Mouse (Mus musculus) kidney, adult 11 months (tissue): Measurements from ENCODE around the gene Nfam1.
"Not testable (repeated sequence)": the region's sequence is repeated elsewhere in the genome, so short reads cannot be mapped to it uniquely, and the experiment has no call there.

Source experiments
- DNase-seq: peaks from one replicate; pipeline ENCODE4 v3.0.0; 2022

Gene Nfam1

DNA sequence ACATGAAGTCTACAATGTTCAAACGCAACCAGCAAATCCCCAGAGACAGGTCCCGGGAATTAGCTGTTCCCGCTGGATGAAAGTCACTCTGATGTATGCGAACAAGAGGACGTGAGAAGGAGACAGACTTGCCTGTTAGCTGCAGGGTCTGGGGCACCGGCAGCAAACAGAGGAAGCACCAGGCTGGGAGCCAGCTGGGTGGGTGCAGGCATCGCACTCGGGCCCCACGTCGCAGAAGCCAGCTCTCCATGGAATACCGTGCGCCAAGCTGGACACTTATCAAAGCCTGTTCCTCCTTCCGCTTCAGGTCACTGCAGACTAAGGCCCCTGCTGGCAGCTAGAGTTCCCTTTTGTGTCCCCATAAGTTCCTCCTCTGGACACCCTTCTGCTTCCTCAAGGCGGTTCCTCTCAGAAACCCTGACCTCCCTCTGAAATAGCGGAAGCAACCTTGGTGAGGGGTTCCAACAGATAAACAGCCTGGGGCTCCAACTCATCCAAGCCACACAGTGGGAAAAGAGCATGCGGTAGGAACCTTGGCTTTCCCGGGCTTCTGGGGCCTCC lies at the start of gene Nfam1:
Nfam1 (minus strand) TSS at position 326 of the 561 bp plus-strand sequence.
- no peak for DNase-seq

- no peak for DNase-seq
These were observed 42.8 kb upstream of the Nfam1 start for GRCm38 (mm10) chr15:83075607-83076525.

DNA sequence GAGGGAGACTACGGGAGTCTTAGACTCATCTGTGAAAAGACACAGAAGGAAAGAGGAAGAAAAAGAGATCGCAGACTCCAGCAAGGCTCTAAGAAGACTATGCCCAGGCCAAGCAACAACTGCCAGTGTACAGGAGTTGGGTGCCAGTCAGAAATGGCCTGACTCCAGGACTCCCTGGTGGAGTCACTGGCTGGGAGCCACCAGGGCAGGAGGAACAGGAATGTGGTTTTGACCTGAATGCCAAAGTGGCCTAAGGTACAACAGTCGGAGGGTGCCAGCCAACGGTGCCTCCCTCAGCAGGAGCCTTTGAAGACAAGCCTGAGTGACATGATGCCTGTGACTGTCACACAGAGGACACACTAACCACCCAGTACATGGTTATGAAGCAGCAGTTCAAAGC lies 41.1 kb upstream of the Nfam1 start:
- DNase-seq = peak; percentile 84

GRCm38 (mm10) chr15:83071752-83072151 lies 38.6 kb upstream of the Nfam1 start:
- DNase-seq = no peak

DNA sequence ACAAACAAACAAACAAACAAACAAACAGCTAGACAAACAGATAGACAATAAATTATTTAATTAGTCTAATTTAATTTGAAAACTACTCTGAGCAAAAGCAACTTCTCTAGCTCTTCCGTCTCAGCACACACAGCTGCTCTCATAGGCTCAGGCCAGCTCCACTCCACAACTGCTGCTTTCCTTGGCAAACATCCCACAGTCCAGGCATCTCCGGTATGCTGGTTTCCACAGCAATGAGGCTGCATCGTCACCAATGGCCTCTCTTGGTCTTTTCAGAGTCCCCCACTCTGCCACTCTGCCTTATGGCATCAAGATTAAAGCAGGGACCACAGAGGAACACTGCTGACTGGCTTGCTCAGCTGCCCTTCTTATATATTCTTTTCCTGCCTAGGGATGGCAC lies 37.8 kb upstream of the Nfam1 start:
- DNase-seq = peak; percentile 72

DNA sequence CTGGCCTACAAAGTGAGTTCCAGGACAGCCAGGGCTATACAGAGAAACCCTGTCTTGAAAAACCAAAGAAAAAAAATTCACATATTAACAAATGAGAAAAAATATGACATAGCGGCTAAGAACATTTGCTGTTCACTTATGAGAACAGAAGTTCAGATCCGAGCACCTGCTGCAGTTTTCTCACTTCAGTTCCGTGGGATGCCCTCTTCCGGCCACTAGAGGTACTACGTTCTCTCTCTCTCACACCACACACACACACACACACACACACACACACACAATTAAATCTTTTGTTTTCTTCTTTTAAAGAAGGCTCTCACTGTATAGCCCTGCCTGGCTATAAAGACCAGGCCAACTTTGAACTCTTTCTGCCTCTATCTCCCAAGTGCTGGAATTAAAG lies 35.2 kb upstream of the Nfam1 start:
- no peak for DNase-seq

GRCm38 (mm10) chr15:83065543-83065942 lies 32.4 kb upstream of the Nfam1 start:
- DNase-seq = peak; percentile 75

- not testable (repeated sequence) for DNase-seq
These were observed 29.5 kb upstream of the Nfam1 start for GRCm38 (mm10) chr15:83062582-83062981.

GRCm38 (mm10) chr15:83061689-83062088 lies 28.6 kb upstream of the Nfam1 start:
- no peak for DNase-seq

DNA sequence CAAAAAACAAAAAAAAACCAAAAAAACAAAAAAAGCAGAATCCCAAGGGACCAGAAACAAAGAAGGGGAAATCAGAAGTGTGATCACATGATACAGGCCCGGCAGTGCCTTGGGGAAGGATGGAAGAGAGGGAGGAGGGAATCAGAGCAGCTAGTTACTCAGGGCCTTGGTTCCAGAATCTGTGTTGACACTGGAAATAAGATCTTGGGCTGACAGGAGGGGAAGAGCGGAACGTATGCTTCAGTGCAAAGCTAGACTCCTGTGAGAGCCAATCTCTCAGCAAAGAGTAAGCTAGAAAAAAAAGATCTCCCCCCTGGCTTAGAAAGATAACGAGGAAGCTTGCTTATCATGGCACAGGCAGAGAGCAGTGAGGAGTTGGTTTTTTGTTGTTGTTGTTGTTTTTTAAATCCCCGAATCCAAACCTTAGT lies 26.1 kb upstream of the Nfam1 start:
- DNase-seq = no peak

GRCm38 (mm10) chr15:83057533-83057932 lies 24.4 kb upstream of the Nfam1 start:
- DNase-seq = no peak

DNA sequence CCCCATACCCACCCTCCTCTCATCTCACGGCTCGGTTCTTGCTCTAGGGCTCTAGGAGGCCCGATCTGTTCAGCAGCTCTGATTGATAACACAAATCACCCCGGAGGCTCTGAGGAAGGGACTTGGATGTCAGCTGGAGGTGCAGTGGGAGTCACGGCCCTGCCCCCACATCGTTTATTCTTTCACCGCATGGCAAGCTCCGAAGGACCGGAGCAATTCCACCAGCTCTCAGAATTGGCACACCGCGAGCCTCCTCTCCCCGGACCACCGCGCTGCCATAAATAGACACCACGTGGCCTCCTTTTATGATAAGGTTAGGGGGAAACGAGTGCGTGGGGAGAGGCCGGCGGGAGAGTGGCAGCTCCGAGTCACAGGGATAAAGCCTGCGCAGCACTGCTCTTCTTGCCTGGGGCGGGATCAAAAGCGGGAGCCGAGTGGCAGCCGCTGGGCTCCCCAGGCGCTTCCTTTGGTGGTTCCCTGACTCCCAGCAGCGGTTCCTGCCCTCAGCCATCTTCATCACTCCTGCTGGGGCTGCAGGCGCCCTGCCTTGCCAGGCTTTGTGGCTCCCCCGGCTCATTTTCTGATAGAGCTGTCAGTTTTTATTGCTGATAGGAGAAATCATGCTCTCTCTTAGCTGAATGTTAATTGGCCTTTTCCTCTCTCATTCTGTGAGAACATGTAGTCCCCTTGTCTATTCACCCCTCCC lies 23.4 kb upstream of the Nfam1 start:
- DNase-seq = no peak

DNA sequence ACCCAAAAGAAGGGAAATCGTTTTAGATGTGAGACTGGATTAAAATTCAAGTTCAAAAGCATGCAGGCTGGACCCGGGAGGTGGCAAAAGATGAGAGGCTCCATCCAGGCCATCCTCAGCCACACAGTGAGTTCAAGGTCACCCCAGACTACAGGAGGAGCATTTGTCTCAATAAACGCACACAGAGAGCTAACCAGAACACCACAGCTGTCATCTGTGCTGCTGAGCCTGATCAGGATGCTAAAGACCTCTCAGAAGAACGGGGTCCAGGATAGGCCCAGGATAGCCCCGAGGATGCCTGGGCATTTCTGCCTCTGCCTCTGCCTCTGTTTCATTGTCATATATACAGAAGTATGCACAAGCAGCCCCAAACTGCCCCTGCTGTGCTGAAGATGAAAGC lies 22.5 kb upstream of the Nfam1 start:
- DNase-seq = no peak

DNA sequence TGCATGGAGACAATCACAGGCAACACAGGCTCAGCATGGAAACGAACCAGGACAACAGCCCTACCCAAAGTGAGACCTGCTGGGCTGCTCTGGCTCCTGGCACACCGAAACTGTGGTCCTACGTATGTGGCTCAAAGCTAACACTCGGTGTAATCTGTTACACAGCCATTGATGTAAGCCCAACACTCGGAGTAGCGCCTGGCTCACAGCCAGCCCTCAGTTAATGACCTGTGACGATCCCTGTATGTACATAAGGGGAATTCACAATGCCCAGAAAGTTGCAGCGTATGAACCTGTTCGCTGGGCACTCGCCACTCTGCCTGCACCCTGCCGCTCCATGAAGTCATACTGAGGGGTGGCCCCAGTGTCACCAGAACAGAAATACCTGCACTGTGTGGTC lies 20.2 kb upstream of the Nfam1 start:
- no peak for DNase-seq

DNA sequence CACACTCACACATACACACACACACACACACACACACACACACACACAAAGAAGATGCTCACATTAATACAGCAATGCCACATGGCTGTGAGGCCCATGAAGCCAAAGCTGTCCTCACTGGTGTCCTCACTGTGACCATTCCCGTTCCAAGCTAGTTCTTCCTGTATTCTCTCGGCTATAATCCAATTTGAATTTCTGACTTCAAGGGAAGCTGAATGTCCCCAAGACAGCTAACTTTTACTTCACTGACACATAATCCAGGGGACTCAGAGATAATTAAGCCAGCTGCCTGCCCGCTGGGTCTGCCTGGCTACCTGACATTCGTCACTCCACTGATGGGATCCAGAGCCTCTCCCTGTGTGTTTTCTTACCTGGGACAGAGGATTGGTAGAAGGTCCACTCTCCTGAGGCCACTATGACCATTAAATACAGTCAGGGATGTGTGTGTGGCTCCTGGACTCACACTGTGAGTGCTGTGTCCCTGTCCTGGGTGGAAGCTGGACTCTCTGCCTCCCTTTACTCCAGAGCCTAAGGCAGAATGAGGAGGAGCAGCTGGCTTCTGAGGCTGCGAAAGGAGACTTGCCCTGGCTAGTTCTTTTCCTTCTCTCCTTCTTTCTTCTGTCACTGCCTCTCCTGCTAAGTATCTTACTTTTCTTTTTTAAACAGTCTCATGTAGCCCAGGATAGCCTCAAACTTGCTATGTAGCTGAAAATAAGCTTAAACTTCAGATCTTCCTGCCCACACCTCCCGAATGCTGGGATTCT lies 19.4 kb upstream of the Nfam1 start:
- no peak for DNase-seq

GRCm38 (mm10) chr15:83046730-83047129 lies 13.6 kb upstream of the Nfam1 start:
- no peak for DNase-seq

DNA sequence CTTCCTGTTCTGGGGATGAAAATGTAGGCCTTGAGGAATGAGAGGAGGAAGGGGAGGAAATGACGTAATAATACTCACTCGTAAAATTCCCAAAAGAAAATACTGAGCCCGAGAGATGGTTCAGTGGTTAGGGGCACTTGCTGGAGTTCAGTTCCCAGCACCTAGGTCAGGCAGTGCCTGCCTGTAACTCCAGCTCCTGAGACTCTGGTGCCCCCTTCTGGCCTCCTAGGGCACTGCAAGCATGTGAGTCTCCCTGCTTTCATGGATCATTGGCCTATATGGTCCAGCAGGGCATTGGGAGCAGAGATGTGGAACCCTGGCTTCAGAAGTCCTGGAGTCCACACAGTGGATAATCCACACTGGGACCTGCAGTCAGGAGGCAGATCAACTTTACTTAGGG lies 13.2 kb upstream of the Nfam1 start:
- DNase-seq = no peak

GRCm38 (mm10) chr15:83045565-83045964 lies 12.5 kb upstream of the Nfam1 start:
- not testable (repeated sequence) for DNase-seq

- DNase-seq = no peak
These were observed 10.2 kb upstream of the Nfam1 start for GRCm38 (mm10) chr15:83043362-83043708.

- DNase-seq = no peak
These were observed 9.7 kb upstream of the Nfam1 start for GRCm38 (mm10) chr15:83042655-83043361.

DNA sequence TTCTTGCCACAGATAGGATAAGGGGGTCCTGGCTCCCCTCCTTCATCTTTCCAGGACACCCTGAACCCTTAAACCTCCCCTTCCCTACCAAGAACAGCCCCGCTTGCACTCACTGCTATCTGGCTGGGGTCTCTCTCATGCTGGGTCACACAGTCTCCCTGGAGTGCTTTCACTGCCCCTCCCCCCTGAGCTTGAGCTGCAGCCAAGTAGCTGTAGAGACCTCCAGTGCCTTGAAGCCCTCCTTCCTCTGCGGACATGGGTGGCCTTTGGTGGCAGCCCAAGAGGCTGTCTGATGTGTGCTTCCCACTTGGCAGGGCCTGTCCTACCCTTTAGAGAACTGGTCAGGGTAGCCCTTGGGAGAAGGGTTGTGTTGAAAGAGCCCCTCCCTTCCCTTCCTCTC lies 7.0 kb upstream of the Nfam1 start:
- DNase-seq = no peak

DNA sequence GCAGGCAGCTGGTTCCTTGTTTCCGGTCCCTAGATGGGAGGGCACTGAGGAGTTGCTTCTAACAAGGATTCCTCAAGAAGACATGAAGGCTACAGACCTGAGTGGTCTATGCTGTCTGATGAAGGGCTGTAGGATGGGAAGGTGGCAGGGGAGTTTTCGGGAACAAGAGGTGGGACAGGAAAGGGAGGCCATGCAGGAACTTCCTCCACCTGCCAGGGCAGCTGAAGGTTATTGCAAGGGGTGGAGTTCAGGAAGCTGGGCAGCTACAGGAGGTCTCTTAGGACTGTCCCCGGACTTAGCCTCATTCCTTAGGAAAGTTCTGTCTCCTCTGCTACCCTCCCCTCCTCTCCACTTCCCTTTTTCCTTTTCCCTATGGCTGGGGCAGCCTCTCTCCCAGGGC lies 5.7 kb upstream of the Nfam1 start:
- no peak for DNase-seq
